Mouse (Mus musculus) frontal cortex, adult 2 months (tissue): ENCODE data around the gene Grap. TPM values are rescaled to one million over a fixed set of nuclear protein-coding genes. Genes with fewer than 3 reads are reported as not detected.

Experiments
- DNase-seq, 2 experiments: peaks; one replicate each; pipeline ENCODE4 v3.0.0; 2022; ENCODE audit warnings: low spot score in 1 of 2; ENCODE audit errors: extremely low spot score in 1 of 2
- polyA plus RNA-seq: library from polyadenylated mRNA; depleted of rRNA; stranded (reverse); fragments of >200 nt; gene quantifications from 2 replicates; pipeline ENCODE4 v1.2.3, GENCODE M21; 2012; rRNA removed

The Grap gene
- polyA plus RNA-seq, 1 experiment, result 7.2 TPM

GRCm38 (mm10) chr11:61719387-61719786 is 66.3 kb downstream of the Grap start:
- DNase-seq, result no peak

- no peak for DNase-seq
Measured at GRCm38 (mm10) chr11:61719826-61720225, 66.8 kb downstream of the Grap start.

- no peak for DNase-seq
Measured at GRCm38 (mm10) chr11:61720636-61721035, 67.6 kb downstream of the Grap start, which contains the start of gene Slc5a10. Gene Slc5a10 (minus strand): TSS chr11:61720826.

GRCm38 (mm10) chr11:61722077-61722476 is 69.0 kb downstream of the Grap start:
- DNase-seq, result no peak

Other genes starting within 250 kb of the Grap start
- 317 and 322 TPM in 2 replicates for gene Rnf112, start 199.1 kb upstream of the Grap start, polyA plus RNA-seq
- gene Mfap4, start 167.8 kb upstream of the Grap start, polyA plus RNA-seq, result 4.0 and 4.3 TPM in 2 replicates
- gene Mapk7, start 158.9 kb upstream of the Grap start, polyA plus RNA-seq, result 34.8 and 35.2 TPM in 2 replicates
- gene B9d1, start 148.1 kb upstream of the Grap start, polyA plus RNA-seq, result 46.8 and 50.6 TPM in 2 replicates
- 90.5 and 98.3 TPM in 2 replicates for gene Epn2, start 73.6 kb upstream of the Grap start, polyA plus RNA-seq
- 0.06 and 0.13 TPM in 2 replicates for gene Fam83g, start 30.8 kb downstream of the Grap start, polyA plus RNA-seq
- gene Slc5a10, start 67.6 kb downstream of the Grap start, polyA plus RNA-seq, result 0.04 and 0.13 TPM in 2 replicates
- gene Prpsap2, start 108.8 kb downstream of the Grap start, polyA plus RNA-seq, result 40.1 and 44.6 TPM in 2 replicates
- gene Ulk2, start 201.8 kb downstream of the Grap start, polyA plus RNA-seq, result 59.8 and 62.3 TPM in 2 replicates